Mouse (Mus musculus): ENCODE measurements around the gene Crispld2. TPM values are rescaled to one million over a fixed set of nuclear protein-coding genes. Genes with fewer than 3 reads are reported as not detected.

Crispld2 gene
- total and polyA plus RNA-seq, 3 experiments: not detected

DNA sequence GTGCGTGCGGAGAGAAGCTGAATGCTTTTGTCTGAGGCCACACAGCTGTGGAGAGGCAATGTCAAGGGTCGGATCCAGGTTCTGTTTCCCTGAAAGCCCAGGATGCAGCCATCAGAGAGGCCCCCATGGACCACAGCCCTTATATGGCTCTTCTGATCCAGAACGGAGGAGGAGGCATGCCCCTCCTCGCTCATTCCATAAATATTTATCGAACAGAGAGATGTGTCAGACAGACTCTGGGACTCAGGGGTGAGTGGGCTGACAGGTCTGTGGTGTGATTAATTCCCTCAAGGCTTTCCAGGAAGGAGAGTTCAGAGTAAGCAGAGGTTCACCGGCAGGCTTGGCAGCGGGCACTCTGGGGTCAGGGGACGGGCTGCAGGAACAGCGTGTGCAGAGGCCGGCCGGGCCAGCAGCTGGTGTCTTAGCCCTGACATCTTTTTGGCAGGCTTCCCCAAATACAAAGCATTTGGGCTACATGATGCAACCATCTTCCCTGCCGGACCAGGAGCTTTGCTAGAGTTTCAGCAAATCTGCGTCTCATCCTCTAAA is 12.0 kb downstream of the Crispld2 start:
- dilution Hi-C loops (cut with MboI; ENCODE audit: extremely low pct_ligation_motif_present, extremely low pct_unique_long_range_greater_than_20kb, low sequenced_read_pairs): no loop called here
- in situ Hi-C loops (cut with MboI; ENCODE audit: low pct_ligation_motif_present, low pct_unique_long_range_greater_than_20kb, low sequenced_read_pairs): no loop called here
- Histone ChIP-seq H3K4me1 (ENCODE audit: control insufficient read depth in 1 of 2, insufficient read depth in 2 of 2) (no peaks in the 10 kb centered on the region), H3K27ac (ENCODE audit: insufficient read depth, low read depth) (no peak overlapping the region), H3K27me3 (replicated peaks) (peaks cover 71% of the 10 kb centered on the region), H3K4me2 (ENCODE audit: insufficient read depth, low read depth, poor library complexity, severe bottlenecking) (no peak overlapping the region), H3K9ac (ENCODE audit: insufficient read depth, low read depth) (no peak overlapping the region), H3K79me2 (replicated peaks; ENCODE audit: control insufficient read depth, extremely low read depth, insufficient read depth, poor library complexity, severe bottlenecking) (no peaks in the 10 kb centered on the region), H3K36me3 (replicated peaks in 1 of 2; ENCODE audit: control insufficient read depth in 1 of 2, insufficient read depth in 1 of 2, low read length in 1 of 2) (no peaks in the 10 kb centered on the region), H3K9me3 (replicated peaks; ENCODE audit: low read length) (no peaks in the 10 kb centered on the region), H3K4me3 (replicated peaks in 1 of 3; ENCODE audit: low read depth in 2 of 3, low read length in 2 of 3, poor library complexity in 1 of 3) (no peak overlapping the region)
- TF ChIP-seq PAX5 (IDR thresholded peaks at IDR 0.05; ENCODE audit: low read length) (no peak), SMC3 (IDR thresholded peaks at IDR 0.05; ENCODE audit: low read depth, low read length) (no peak)
- no peak for DNase-seq (ENCODE audit: extremely low read depth)

DNA sequence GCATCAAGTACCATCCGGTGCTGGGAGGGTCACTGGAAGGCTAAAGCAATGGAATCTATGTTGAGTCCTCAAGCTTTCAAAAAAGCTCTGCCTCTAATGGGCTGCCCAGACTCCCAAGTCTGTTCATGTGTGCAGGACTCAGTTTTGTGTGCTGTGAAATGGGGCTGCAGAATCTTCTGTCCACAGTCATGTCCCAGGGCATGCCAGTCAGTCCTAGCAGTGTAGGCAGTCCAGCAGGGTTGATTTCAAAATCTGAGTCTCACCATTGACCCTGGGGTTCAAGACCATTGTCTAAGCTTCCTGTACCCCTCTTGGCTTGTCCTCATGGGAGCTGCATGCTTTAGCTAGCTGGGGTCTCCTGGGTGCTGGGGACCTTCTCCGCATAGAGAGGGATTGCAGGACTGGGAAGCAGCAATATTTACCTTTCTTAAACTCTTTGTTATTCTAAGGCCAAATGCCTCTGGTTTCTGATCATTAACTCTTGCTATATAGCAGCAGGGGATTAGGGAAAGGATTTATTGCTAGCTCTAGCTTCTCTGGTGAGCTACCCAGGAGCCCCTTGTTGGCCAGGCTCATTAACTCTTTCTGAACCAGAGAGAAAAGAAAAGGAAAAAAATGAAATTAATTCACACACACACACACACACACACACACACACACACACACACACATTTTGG is 12.6 kb downstream of the Crispld2 start:
- Histone ChIP-seq H3K9ac (ENCODE audit: insufficient read depth, low read depth) (no peak overlapping the region), H3K36me3 (replicated peaks in 1 of 2; ENCODE audit: control insufficient read depth in 1 of 2, insufficient read depth in 1 of 2, low read length in 1 of 2) (no peaks in the 10 kb centered on the region), H3K4me1 (ENCODE audit: control insufficient read depth in 1 of 2, insufficient read depth in 2 of 2) (no peaks in the 10 kb centered on the region), H3K27me3 (replicated peaks) (peaks cover 77% of the 10 kb centered on the region), H3K4me3 (replicated peaks in 1 of 3; ENCODE audit: low read depth in 2 of 3, low read length in 2 of 3, poor library complexity in 1 of 3) (no peak overlapping the region), H3K27ac (ENCODE audit: insufficient read depth, low read depth) (no peak overlapping the region), H3K4me2 (ENCODE audit: insufficient read depth, low read depth, poor library complexity, severe bottlenecking) (no peak overlapping the region), H3K79me2 (replicated peaks; ENCODE audit: control insufficient read depth, extremely low read depth, insufficient read depth, poor library complexity, severe bottlenecking) (no peaks in the 10 kb centered on the region), H3K9me3 (replicated peaks; ENCODE audit: low read length) (no peaks in the 10 kb centered on the region)
- DNase-seq (ENCODE audit: extremely low read depth): no peak
- TF ChIP-seq USF2 (conservative IDR thresholded peaks at IDR 0.05; ENCODE audit: low read depth, low read length) (no peak), CHD2 (IDR thresholded peaks at IDR 0.05; ENCODE audit: low read length) (no peak), CHD1 (IDR thresholded peaks at IDR 0.05; ENCODE audit: low read depth, low read length) (no peak), USF1 (IDR thresholded peaks at IDR 0.05; ENCODE audit: low read depth, low read length) (no peak), ZKSCAN1 (IDR thresholded peaks at IDR 0.05; ENCODE audit: borderline replicate concordance, low read depth, low read length) (no peak)
- dilution Hi-C loops (cut with MboI; ENCODE audit: extremely low pct_ligation_motif_present, extremely low pct_unique_long_range_greater_than_20kb, low sequenced_read_pairs): no loop called here
- in situ Hi-C loops (cut with MboI; ENCODE audit: low pct_ligation_motif_present, low pct_unique_long_range_greater_than_20kb, low sequenced_read_pairs): no loop called here

DNA sequence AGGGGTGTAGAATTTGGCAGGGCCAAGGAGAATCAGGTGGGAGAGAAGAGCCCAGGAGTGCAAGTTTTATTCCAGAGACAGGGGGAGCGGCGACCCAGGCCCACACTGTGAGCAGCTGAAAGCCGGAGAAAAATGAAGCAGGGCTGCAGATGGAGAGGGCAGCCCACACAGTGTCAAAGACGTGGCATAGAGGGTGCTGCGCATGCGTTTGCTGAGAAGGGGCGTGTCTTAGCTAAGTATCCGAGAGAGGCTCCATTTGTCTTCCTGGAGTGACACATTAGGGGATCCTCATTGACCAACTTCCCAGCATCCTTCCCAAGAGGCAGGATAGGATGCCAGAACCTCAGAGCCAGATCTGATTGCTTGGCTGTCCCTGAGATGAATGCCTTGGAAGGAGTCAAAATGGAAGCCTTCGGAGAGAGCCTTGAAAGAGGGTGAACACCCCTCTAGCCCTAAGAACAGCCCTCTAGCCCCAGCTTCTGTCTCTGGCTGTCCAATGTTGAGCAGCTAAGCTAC is 14.5 kb downstream of the Crispld2 start:
- Histone ChIP-seq H3K4me2 (ENCODE audit: insufficient read depth, low read depth, poor library complexity, severe bottlenecking) (no peak overlapping the region), H3K27ac (ENCODE audit: insufficient read depth, low read depth) (no peak overlapping the region), H3K27me3 (replicated peaks) (peaks cover 81% of the 10 kb centered on the region), H3K36me3 (replicated peaks in 1 of 2; ENCODE audit: control insufficient read depth in 1 of 2, insufficient read depth in 1 of 2, low read length in 1 of 2) (no peaks in the 10 kb centered on the region), H3K79me2 (replicated peaks; ENCODE audit: control insufficient read depth, extremely low read depth, insufficient read depth, poor library complexity, severe bottlenecking) (no peaks in the 10 kb centered on the region), H3K4me3 (replicated peaks in 1 of 3; ENCODE audit: low read depth in 2 of 3, low read length in 2 of 3, poor library complexity in 1 of 3) (no peak overlapping the region), H3K9ac (ENCODE audit: insufficient read depth, low read depth) (no peak overlapping the region), H3K9me3 (replicated peaks; ENCODE audit: low read length) (no peaks in the 10 kb centered on the region), H3K4me1 (ENCODE audit: control insufficient read depth in 1 of 2, insufficient read depth in 2 of 2) (no peaks in the 10 kb centered on the region)
- TF ChIP-seq TBP (conservative IDR thresholded peaks at IDR 0.05; ENCODE audit: low read depth, low read length) (no peak), NRF1 (IDR thresholded peaks at IDR 0.05; ENCODE audit: low read depth, low read length) (peak; percentile 76), POLR2A (IDR thresholded peaks at IDR 0.05; ENCODE audit: low read depth, low read length) (no peak), SMC3 (IDR thresholded peaks at IDR 0.05; ENCODE audit: low read depth, low read length) (no peak), NELFE (IDR thresholded peaks at IDR 0.05; ENCODE audit: low read depth, low read length) (no peak)
- dilution Hi-C loops (cut with MboI; ENCODE audit: extremely low pct_ligation_motif_present, extremely low pct_unique_long_range_greater_than_20kb, low sequenced_read_pairs) (no loop called here), in situ Hi-C loops (cut with MboI; ENCODE audit: low pct_ligation_motif_present, low pct_unique_long_range_greater_than_20kb, low sequenced_read_pairs) (no loop called here)
- DNase-seq (ENCODE audit: extremely low read depth): no peak
